Mouse (Mus musculus) embryonic facial prominence, embryonic 12.5 days (tissue): ENCODE results near the gene Chchd6. TPM values are rescaled to one million over a fixed set of nuclear protein-coding genes. Genes with fewer than 3 reads are reported as not detected.

ENCODE experiments used
- ATAC-seq: fragments of 200-750 bp; cut with Nextera tagmentation; 2 replicates; pipeline ENCODE4 v1.8.0; 2017; ENCODE audit not compliant: insufficient number of reproducible peaks, insufficient read depth, low FRiP score, low TSS enrichment
- H3K27ac ChIP-seq: fragments of 300-500 bp; sonication (generic); 2 replicates; pipeline ENCODE4 v1.5.1; 2016; ENCODE audit warnings: mild to moderate bottlenecking
- H3K27me3 ChIP-seq: fragments of 300-500 bp; sonication (generic); 2 replicates; pipeline ENCODE4 v1.6.1; 2016; ENCODE audit warnings: mild to moderate bottlenecking, moderate library complexity
- H3K36me3 ChIP-seq: fragments of 300-500 bp; sonication (generic); 2 replicates; pipeline ENCODE4 v1.6.1; 2016; ENCODE audit warnings: mild to moderate bottlenecking
- H3K4me1 ChIP-seq: fragments of 300-500 bp; sonication (generic); 2 replicates; pipeline ENCODE4 v1.6.1; 2016
- H3K4me2 ChIP-seq: fragments of 300-500 bp; sonication (generic); replicated peaks from 2 replicates; pipeline ENCODE4 v1.6.1; 2016; ENCODE audit warnings: mild to moderate bottlenecking, moderate library complexity
- H3K4me3 ChIP-seq: fragments of 300-500 bp; sonication (generic); 2 replicates; pipeline ENCODE4 v1.5.1; 2016; ENCODE audit warnings: mild to moderate bottlenecking
- H3K9ac ChIP-seq: fragments of 300-500 bp; sonication (generic); 2 replicates; pipeline ENCODE4 v1.6.1; 2016; ENCODE audit warnings: mild to moderate bottlenecking, moderate library complexity
- H3K9me3 ChIP-seq: fragments of 300-500 bp; sonication (generic); 2 replicates; pipeline ENCODE4 v1.6.1; 2016; ENCODE audit warnings: mild to moderate bottlenecking, moderate library complexity
- WGBS: fragments of 180-500 bp; shearing (Covaris S2); methylation state at CpG from one replicate; pipeline ENCODE4 v1.1.7; 2016; 5-methylcytosine and 5-hydroxymethylcytosine counted together
- polyA plus RNA-seq: library from polyadenylated mRNA; unstranded; fragments of >200 nt; fragmentation: Nextera tagmentation; extraction: Ambion mirVana; gene quantifications from 2 replicates; pipeline ENCODE4 v1.2.1, GENCODE M21; 2016

The Chchd6 gene
- polyA plus RNA-seq, 1 experiment from 2014 or later, result 55.9 TPM

- Histone ChIP-seq H3K27ac (no peak overlapping the region), H3K4me1 (no peaks in the 10 kb centered on the region), H3K4me3 (no peak overlapping the region), H3K27me3 (no peaks in the 10 kb centered on the region), H3K36me3 (no peaks in the 10 kb centered on the region), H3K9ac (no peak overlapping the region), H3K9me3 (no peaks in the 10 kb centered on the region), H3K4me2 (no peak overlapping the region)
- ATAC-seq, result no peak
These were observed 182.0 kb downstream of the Chchd6 start for GRCm38 (mm10) chr6:89413481-89413884.

- H3K27me3 ChIP-seq, result no peaks in the 10 kb centered on the region
- no peaks in the 10 kb centered on the region for H3K36me3 ChIP-seq
- H3K9ac ChIP-seq, result no peak overlapping the region
- H3K27ac ChIP-seq, result no peak overlapping the region
- H3K9me3 ChIP-seq, result no peaks in the 10 kb centered on the region
- H3K4me1 ChIP-seq, result no peaks in the 10 kb centered on the region
- WGBS, result 79% methylated on average over 1 of the region's 1 CpGs
- no peak overlapping the region for H3K4me3 ChIP-seq
- no peak for ATAC-seq
- H3K4me2 ChIP-seq, result no peak overlapping the region
These were observed 182.9 kb downstream of the Chchd6 start for GRCm38 (mm10) chr6:89412562-89412961.

- H3K27ac ChIP-seq, result no peak overlapping the region
- no peaks in the 10 kb centered on the region for H3K4me1 ChIP-seq
- ATAC-seq, result no peak
- WGBS, result 86% methylated on average over 1 of the region's 1 CpGs
- no peak overlapping the region for H3K4me3 ChIP-seq
- H3K4me2 ChIP-seq, result no peak overlapping the region
- no peaks in the 10 kb centered on the region for H3K36me3 ChIP-seq
- H3K9me3 ChIP-seq, result no peaks in the 10 kb centered on the region
- no peak overlapping the region for H3K9ac ChIP-seq
- H3K27me3 ChIP-seq, result no peaks in the 10 kb centered on the region
These were observed 186.4 kb downstream of the Chchd6 start for GRCm38 (mm10) chr6:89409041-89409440.

- Histone ChIP-seq H3K27me3 (no peaks in the 10 kb centered on the region), H3K4me2 (no peak overlapping the region), H3K9me3 (no peaks in the 10 kb centered on the region), H3K4me1 (no peaks in the 10 kb centered on the region), H3K27ac (no peak overlapping the region), H3K4me3 (no peak overlapping the region), H3K9ac (no peak overlapping the region), H3K36me3 (no peaks in the 10 kb centered on the region)
- no peak for ATAC-seq
- WGBS, result 86% methylated on average over 5 of the region's 5 CpGs
These were observed 187.2 kb downstream of the Chchd6 start for GRCm38 (mm10) chr6:89408259-89408658.

GRCm38 (mm10) chr6:89407247-89407889 is 188.1 kb downstream of the Chchd6 start:
- no peak for ATAC-seq
- H3K4me3 ChIP-seq, result no peak overlapping the region
- no peaks in the 10 kb centered on the region for H3K27me3 ChIP-seq
- no peaks in the 10 kb centered on the region for H3K36me3 ChIP-seq
- no peak overlapping the region for H3K9ac ChIP-seq
- no peaks in the 10 kb centered on the region for H3K4me1 ChIP-seq
- WGBS, result 82% methylated on average over 3 of the region's 3 CpGs
- no peak overlapping the region for H3K27ac ChIP-seq
- H3K9me3 ChIP-seq, result no peaks in the 10 kb centered on the region
- H3K4me2 ChIP-seq, result no peak overlapping the region

GRCm38 (mm10) chr6:89404964-89405363 is 190.5 kb downstream of the Chchd6 start:
- H3K27ac ChIP-seq, result no peak overlapping the region
- H3K4me3 ChIP-seq, result no peak overlapping the region
- H3K9ac ChIP-seq, result no peak overlapping the region
- no peaks in the 10 kb centered on the region for H3K36me3 ChIP-seq
- no peak for ATAC-seq
- no peak overlapping the region for H3K4me2 ChIP-seq
- H3K9me3 ChIP-seq, result no peaks in the 10 kb centered on the region
- WGBS, result 79% methylated on average over 2 of the region's 2 CpGs
- H3K27me3 ChIP-seq, result no peaks in the 10 kb centered on the region
- H3K4me1 ChIP-seq, result no peaks in the 10 kb centered on the region

- Histone ChIP-seq H3K9me3 (no peaks in the 10 kb centered on the region), H3K36me3 (no peaks in the 10 kb centered on the region), H3K4me3 (no peak overlapping the region), H3K27me3 (no peaks in the 10 kb centered on the region), H3K27ac (no peak overlapping the region), H3K9ac (no peak overlapping the region), H3K4me1 (no peaks in the 10 kb centered on the region), H3K4me2 (no peak overlapping the region)
- ATAC-seq, result no peak
- WGBS, result 83% methylated on average over 2 of the region's 2 CpGs
These were observed 191.9 kb downstream of the Chchd6 start for GRCm38 (mm10) chr6:89403257-89404225.

GRCm38 (mm10) chr6:89402406-89402805 is 193.0 kb downstream of the Chchd6 start:
- H3K4me1 ChIP-seq, result no peaks in the 10 kb centered on the region
- H3K9ac ChIP-seq, result no peak overlapping the region
- 43% methylated on average over 2 of the region's 2 CpGs for WGBS
- no peak for ATAC-seq
- no peak overlapping the region for H3K27ac ChIP-seq
- H3K4me2 ChIP-seq, result no peak overlapping the region
- H3K36me3 ChIP-seq, result no peaks in the 10 kb centered on the region
- no peaks in the 10 kb centered on the region for H3K27me3 ChIP-seq
- H3K9me3 ChIP-seq, result no peaks in the 10 kb centered on the region
- no peak overlapping the region for H3K4me3 ChIP-seq

GRCm38 (mm10) chr6:89399564-89399963 is 195.9 kb downstream of the Chchd6 start:
- H3K9me3 ChIP-seq, result no peaks in the 10 kb centered on the region
- H3K27ac ChIP-seq, result no peak overlapping the region
- no peak overlapping the region for H3K9ac ChIP-seq
- H3K4me3 ChIP-seq, result no peak overlapping the region
- WGBS, result 87% methylated on average over 1 of the region's 1 CpGs
- no peak overlapping the region for H3K4me2 ChIP-seq
- H3K36me3 ChIP-seq, result no peaks in the 10 kb centered on the region
- ATAC-seq, result no peak
- H3K4me1 ChIP-seq, result no peaks in the 10 kb centered on the region
- no peaks in the 10 kb centered on the region for H3K27me3 ChIP-seq

GRCm38 (mm10) chr6:89397919-89398318 is 197.5 kb downstream of the Chchd6 start:
- no peak overlapping the region for H3K4me3 ChIP-seq
- no peaks in the 10 kb centered on the region for H3K4me1 ChIP-seq
- no peak overlapping the region for H3K9ac ChIP-seq
- ATAC-seq, result no peak
- H3K27ac ChIP-seq, result no peak overlapping the region
- no peaks in the 10 kb centered on the region for H3K36me3 ChIP-seq
- WGBS, result 82% methylated on average over 4 of the region's 4 CpGs
- H3K27me3 ChIP-seq, result no peaks in the 10 kb centered on the region
- no peaks in the 10 kb centered on the region for H3K9me3 ChIP-seq
- H3K4me2 ChIP-seq, result no peak overlapping the region

- no peak overlapping the region for H3K4me3 ChIP-seq
- ATAC-seq, result no peak
- no peak overlapping the region for H3K4me2 ChIP-seq
- no peaks in the 10 kb centered on the region for H3K36me3 ChIP-seq
- no peak overlapping the region for H3K9ac ChIP-seq
- no peaks in the 10 kb centered on the region for H3K9me3 ChIP-seq
- H3K27me3 ChIP-seq, result no peaks in the 10 kb centered on the region
- H3K4me1 ChIP-seq, result no peaks in the 10 kb centered on the region
- WGBS, result 83% methylated on average over 2 of the region's 2 CpGs
- H3K27ac ChIP-seq, result no peak overlapping the region
These were observed 201.6 kb downstream of the Chchd6 start for GRCm38 (mm10) chr6:89393820-89394219.

GRCm38 (mm10) chr6:89392213-89392612 is 203.2 kb downstream of the Chchd6 start:
- no peak for ATAC-seq
- no peaks in the 10 kb centered on the region for H3K27me3 ChIP-seq
- H3K9me3 ChIP-seq, result no peaks in the 10 kb centered on the region
- no peak overlapping the region for H3K4me3 ChIP-seq
- H3K4me1 ChIP-seq, result no peaks in the 10 kb centered on the region
- WGBS, result 88% methylated on average over 2 of the region's 2 CpGs
- no peak overlapping the region for H3K9ac ChIP-seq
- H3K27ac ChIP-seq, result no peak overlapping the region
- no peaks in the 10 kb centered on the region for H3K36me3 ChIP-seq
- no peak overlapping the region for H3K4me2 ChIP-seq
